Mouse (Mus musculus) kidney, postnatal 0 days (tissue): ENCODE results near the gene Acvrl1. TPM values are rescaled to one million over a fixed set of nuclear protein-coding genes. Genes with fewer than 3 reads are reported as not detected.
A peak's percentile ranks its signal among the peaks of the same experiment; 100 is the strongest.

Source experiments
- ATAC-seq: fragments of 200-750 bp; cut with Nextera tagmentation; replicated peaks from 2 replicates; pipeline ENCODE4 v1.8.0; 2017; ENCODE audit warnings: low read depth, moderate number of reproducible peaks, moderate TSS enrichment, moderate library complexity; ENCODE audit not compliant: low FRiP score
- DNase-seq: peaks from one replicate; pipeline ENCODE4 v3.0.0-alpha.2; 2016; ENCODE audit warnings: low spot score
- H3K27ac ChIP-seq: fragments of 300-500 bp; sonication (generic); 2 replicates; pipeline ENCODE4 v1.5.1; 2014; ENCODE audit warnings: mild to moderate bottlenecking
- H3K27me3 ChIP-seq: fragments of 300-500 bp; sonication (generic); 2 replicates; pipeline ENCODE4 v1.6.1; 2014; ENCODE audit warnings: low read length, mixed read lengths; ENCODE audit not compliant: insufficient read depth
- H3K36me3 ChIP-seq: fragments of 300-500 bp; sonication (generic); 2 replicates; pipeline ENCODE4 v1.6.1; 2014; ENCODE audit warnings: low read length, mixed read lengths; ENCODE audit not compliant: insufficient read depth
- H3K4me1 ChIP-seq: fragments of 300-500 bp; sonication (generic); replicated peaks from 2 replicates; pipeline ENCODE4 v1.6.1; 2014; ENCODE audit warnings: antibody characterized with exemption, low read length, mixed read lengths; ENCODE audit not compliant: insufficient read depth
- H3K4me2 ChIP-seq: fragments of 300-500 bp; sonication (generic); 2 replicates; pipeline ENCODE4 v1.6.1; 2014; ENCODE audit warnings: mild to moderate bottlenecking, low read length, moderate library complexity, mixed read lengths
- H3K4me3 ChIP-seq: fragments of 300-500 bp; sonication (generic); replicated peaks from 2 replicates; pipeline ENCODE4 v1.5.1; 2014; ENCODE audit warnings: low read depth, low read length
- H3K9ac ChIP-seq: fragments of 300-500 bp; sonication (generic); 2 replicates; pipeline ENCODE4 v1.6.1; 2014; ENCODE audit warnings: low read depth, low read length
- H3K9me3 ChIP-seq: fragments of 300-500 bp; sonication (generic); replicated peaks from 2 replicates; pipeline ENCODE4 v1.6.1; 2016; ENCODE audit warnings: low read length, inconsistent platforms, mixed read lengths
- CTCF ChIP-seq: IDR thresholded peaks from 2 replicates; pipeline ENCODE4 v1.5.1; 2016; ENCODE audit warnings: antibody characterized with exemption, low read depth, mild to moderate bottlenecking, moderate library complexity
- WGBS: fragments of 180-500 bp; shearing (Covaris S2); extraction: QIAGEN DNeasy Blood & Tissue Kit; methylation state at CpG from one replicate; pipeline ENCODE4 v1.1.7; 2014; 5-methylcytosine and 5-hydroxymethylcytosine counted together
- polyA plus RNA-seq: library from polyadenylated mRNA; unstranded; fragments of >200 nt; fragmentation: Nextera tagmentation; extraction: Ambion mirVana; gene quantifications from 2 replicates; pipeline ENCODE4 v1.2.1, GENCODE M21; 2015

The Acvrl1 gene
- polyA plus RNA-seq, 1 experiment from 2014 or later = 16.9 TPM

DNA sequence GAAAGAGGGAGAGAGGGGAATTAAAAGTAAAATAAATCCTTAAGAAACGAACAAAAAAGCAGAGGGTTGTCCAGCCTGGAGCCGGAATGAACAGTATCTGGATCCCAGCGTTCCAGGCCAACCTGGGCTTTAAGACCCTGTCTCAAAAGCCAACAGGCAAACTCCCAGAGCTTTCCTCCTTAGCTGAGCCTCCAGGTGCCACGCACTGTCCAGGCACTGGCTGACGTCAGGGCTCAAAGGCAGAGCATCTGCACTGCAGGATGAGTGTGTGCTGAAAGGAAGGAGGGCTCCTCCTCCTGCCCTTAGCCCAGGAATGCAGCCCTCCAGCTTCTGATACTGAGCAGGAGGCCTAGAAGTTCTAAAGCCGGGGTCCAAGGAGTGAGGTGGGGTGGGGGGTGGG is 34.3 kb upstream of the Acvrl1 start:
- no peaks in the 10 kb centered on the region for H3K36me3 ChIP-seq
- ATAC-seq (no peak), DNase-seq (no peak)
- no peak for TF ChIP-seq CTCF
- no peak overlapping the region for H3K27ac ChIP-seq
- WGBS = 30% methylated on average over 6 of the region's 6 CpGs
- H3K27me3 ChIP-seq = no peaks in the 10 kb centered on the region
- H3K4me1 ChIP-seq = peaks cover 32% of the 10 kb centered on the region
- H3K9me3 ChIP-seq = no peaks in the 10 kb centered on the region
- no peak overlapping the region for H3K4me3 ChIP-seq
- no peak overlapping the region for H3K9ac ChIP-seq
- H3K4me2 ChIP-seq = no peak overlapping the region

GRCm38 (mm10) chr15:101094979-101095378 is 33.3 kb upstream of the Acvrl1 start:
- H3K4me2 ChIP-seq = no peak overlapping the region
- H3K27me3 ChIP-seq = no peaks in the 10 kb centered on the region
- DNase-seq (no peak), ATAC-seq (no peak)
- TF ChIP-seq CTCF = no peak
- H3K36me3 ChIP-seq = no peaks in the 10 kb centered on the region
- H3K9ac ChIP-seq = no peak overlapping the region
- no peaks in the 10 kb centered on the region for H3K9me3 ChIP-seq
- 0 out of 2 replicates have a peak overlapping the region, but pooled peaks have one; percentile 2 for H3K27ac ChIP-seq
- 41% methylated on average over 9 of the region's 9 CpGs for WGBS
- H3K4me3 ChIP-seq = no peak overlapping the region
- H3K4me1 ChIP-seq = peaks cover 32% of the 10 kb centered on the region

DNA sequence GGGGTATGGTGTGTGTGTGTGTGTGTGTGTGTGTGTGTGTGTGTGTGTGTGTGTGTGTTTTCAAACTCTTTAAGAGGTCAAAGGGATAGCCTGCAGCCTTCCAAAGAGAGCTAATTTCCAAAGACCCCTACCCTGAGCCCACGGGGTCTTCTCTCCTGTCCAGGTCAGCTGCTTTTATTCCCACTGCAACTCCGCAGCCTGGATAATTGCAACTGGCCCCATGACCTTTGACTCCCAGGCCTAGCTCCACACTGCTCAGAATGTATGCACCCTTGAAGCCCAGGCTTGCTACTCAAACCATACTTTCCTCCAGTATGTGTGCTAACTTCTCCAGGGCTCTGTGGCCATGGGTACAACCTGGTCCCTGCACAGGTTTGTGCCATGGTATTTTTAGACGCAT is 32.9 kb upstream of the Acvrl1 start:
- WGBS = 62% methylated on average over 3 of the region's 3 CpGs
- H3K27me3 ChIP-seq = no peaks in the 10 kb centered on the region
- H3K4me2 ChIP-seq = no peak overlapping the region
- no peaks in the 10 kb centered on the region for H3K36me3 ChIP-seq
- H3K4me3 ChIP-seq = no peak overlapping the region
- H3K9me3 ChIP-seq = no peaks in the 10 kb centered on the region
- peaks cover 32% of the 10 kb centered on the region for H3K4me1 ChIP-seq
- H3K27ac ChIP-seq = no peak overlapping the region
- H3K9ac ChIP-seq = no peak overlapping the region
- no peak for ATAC-seq
- no peak for TF ChIP-seq CTCF
- no peak for DNase-seq

DNA sequence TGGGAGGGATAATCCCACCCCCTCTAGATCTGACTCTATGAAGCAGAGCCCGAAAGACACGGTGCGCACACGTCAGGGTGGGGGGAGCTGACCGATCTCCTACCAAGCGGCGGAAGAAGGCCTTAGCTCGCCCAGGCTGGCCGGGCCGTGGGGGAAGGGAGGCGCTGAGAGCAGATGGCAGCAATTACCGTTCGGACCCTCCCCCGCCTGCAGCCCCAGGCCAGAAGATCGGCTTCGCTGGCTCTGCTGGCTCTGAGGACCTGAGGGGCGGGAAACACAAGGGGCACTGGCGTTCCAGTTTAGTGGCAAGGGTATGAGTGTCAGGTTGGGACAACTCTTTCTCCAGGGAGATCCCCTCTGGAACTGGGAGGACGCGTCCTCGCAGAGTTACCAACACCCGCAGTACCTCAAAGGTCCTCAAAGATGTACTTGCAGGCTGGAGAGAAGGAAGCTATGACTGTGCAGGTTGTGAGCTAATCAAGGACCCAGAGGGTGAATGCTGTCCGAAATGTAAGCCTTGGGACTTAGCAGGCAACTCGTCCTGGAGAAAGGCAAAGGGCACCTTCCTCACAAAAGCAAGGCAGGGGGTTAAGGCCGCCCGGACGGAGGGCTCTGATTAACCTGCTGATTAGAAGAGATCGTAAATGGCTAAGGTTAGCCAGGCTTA is 30.2 kb upstream of the Acvrl1 start:
- H3K4me3 ChIP-seq = no peak overlapping the region
- TF ChIP-seq CTCF = no peak
- H3K4me2 ChIP-seq = peak overlapping the region; percentile 41
- peak overlapping the region; percentile 47; the same call in 1 of the 2 replicates for H3K9ac ChIP-seq
- 8% methylated on average over 28 of the region's 28 CpGs for WGBS
- H3K36me3 ChIP-seq = no peaks in the 10 kb centered on the region
- H3K27me3 ChIP-seq = no peaks in the 10 kb centered on the region
- DNase-seq (peak; percentile 80), ATAC-seq (peak; percentile 35)
- H3K27ac ChIP-seq = peak overlapping the region; percentile 25; the same call in 1 of the 2 replicates
- H3K9me3 ChIP-seq = no peaks in the 10 kb centered on the region
- peaks cover 22% of the 10 kb centered on the region for H3K4me1 ChIP-seq

- Histone ChIP-seq H3K27ac (no peak overlapping the region), H3K36me3 (no peaks in the 10 kb centered on the region), H3K9ac (no peak overlapping the region), H3K9me3 (no peaks in the 10 kb centered on the region), H3K4me3 (no peak overlapping the region), H3K4me1 (peaks cover 10% of the 10 kb centered on the region), H3K4me2 (no peak overlapping the region), H3K27me3 (no peaks in the 10 kb centered on the region)
- no peak for DNase-seq
- ATAC-seq = no peak
- WGBS = 87% methylated on average over 3 of the region's 3 CpGs
- no peak for TF ChIP-seq CTCF
These were observed 27.3 kb upstream of the Acvrl1 start for GRCm38 (mm10) chr15:101100996-101101395.

DNA sequence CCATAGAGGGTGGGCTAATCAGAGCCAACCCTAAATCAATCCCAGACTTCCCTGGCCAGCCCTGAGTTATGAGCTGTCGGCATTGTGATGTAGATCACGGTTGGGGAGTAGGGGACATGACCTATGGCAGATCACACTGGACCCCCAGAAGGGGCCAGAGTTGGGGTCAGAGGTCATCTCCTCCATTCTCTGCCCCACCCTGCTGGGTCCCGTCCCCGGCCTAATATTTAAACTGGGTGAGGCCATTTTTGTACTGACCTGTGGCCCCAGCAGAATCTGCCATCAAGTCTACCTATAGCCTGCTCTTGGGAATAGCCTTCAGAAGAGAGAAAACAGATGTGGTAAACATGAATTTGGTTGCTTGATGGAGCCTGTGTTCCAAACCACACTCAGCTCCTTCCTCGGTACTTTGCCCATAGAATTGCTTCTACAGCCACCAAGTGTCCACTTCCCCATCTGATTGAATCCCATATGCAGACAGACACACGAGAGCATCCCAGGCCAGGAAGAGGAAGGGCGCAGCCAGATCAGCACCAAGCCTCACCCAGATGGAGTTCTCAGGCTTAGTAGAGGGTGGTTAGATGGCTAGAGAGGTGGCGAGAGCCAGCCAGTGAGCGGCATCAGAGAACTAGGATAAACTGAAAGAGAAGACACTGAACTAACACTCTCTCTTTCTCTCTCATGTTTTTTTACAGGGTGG is 24.6 kb upstream of the Acvrl1 start:
- DNase-seq (no peak), ATAC-seq (peak; percentile 31; the same call in 1 of the 2 replicates)
- TF ChIP-seq CTCF = no peak
- no peaks in the 10 kb centered on the region for H3K36me3 ChIP-seq
- no peak overlapping the region for H3K27ac ChIP-seq
- 80% methylated on average over 9 of the region's 9 CpGs for WGBS
- no peaks in the 10 kb centered on the region for H3K27me3 ChIP-seq
- H3K9me3 ChIP-seq = no peaks in the 10 kb centered on the region
- no peak overlapping the region for H3K4me2 ChIP-seq
- no peaks in the 10 kb centered on the region for H3K4me1 ChIP-seq
- H3K4me3 ChIP-seq = no peak overlapping the region
- no peak overlapping the region for H3K9ac ChIP-seq
